Mouse (Mus musculus): ENCODE data around the gene Cacna2d3. TPM values are rescaled to one million over a fixed set of nuclear protein-coding genes. Genes with fewer than 3 reads are reported as not detected.
A peak's percentile ranks its signal among the peaks of the same experiment; 100 is the strongest.

The Cacna2d3 gene
- polyA plus RNA-seq, 1 experiment from 2014 or later, result 63.0 TPM

GRCm38 (mm10) chr14:29097776-29098175, 623.9 kb downstream of the Cacna2d3 start:
- Histone ChIP-seq H3K27me3 (ENCODE audit: control insufficient read depth, insufficient read depth, low read length) (no peaks in the 10 kb centered on the region), H3K9ac (replicated peaks; ENCODE audit: low read depth, low read length) (no peak overlapping the region), H3K4me2 (ENCODE audit: low read depth, low read length) (no peak overlapping the region), H3K4me3 (ENCODE audit: low read depth, low read length) (no peak overlapping the region), H3K4me1 (ENCODE audit: control insufficient read depth, insufficient read depth, low read length) (no peaks in the 10 kb centered on the region), H3K27ac (ENCODE audit: low read depth, low read length) (no peak overlapping the region), H3K9me3 (ENCODE audit: control insufficient read depth, low read length) (no peaks in the 10 kb centered on the region), H3K36me3 (ENCODE audit: control insufficient read depth, insufficient read depth, low read length) (no peaks in the 10 kb centered on the region)
- ATAC-seq (ENCODE audit: low read depth), result no peak
- WGBS, result 42% methylated on average over 12 of the region's 12 CpGs

GRCm38 (mm10) chr14:29095431-29095830, 626.2 kb downstream of the Cacna2d3 start:
- H3K4me1 ChIP-seq (ENCODE audit: control insufficient read depth, insufficient read depth, low read length), result no peaks in the 10 kb centered on the region
- H3K9me3 ChIP-seq (ENCODE audit: control insufficient read depth, low read length), result no peaks in the 10 kb centered on the region

GRCm38 (mm10) chr14:29090074-29090473, 631.6 kb downstream of the Cacna2d3 start:
- Histone ChIP-seq H3K9ac (replicated peaks; ENCODE audit: low read depth, low read length) (no peak overlapping the region), H3K4me1 (ENCODE audit: control insufficient read depth, insufficient read depth, low read length) (no peaks in the 10 kb centered on the region), H3K4me2 (ENCODE audit: low read depth, low read length) (no peak overlapping the region), H3K36me3 (ENCODE audit: control insufficient read depth, insufficient read depth, low read length) (no peaks in the 10 kb centered on the region), H3K27ac (ENCODE audit: low read depth, low read length) (no peak overlapping the region), H3K27me3 (ENCODE audit: control insufficient read depth, insufficient read depth, low read length) (no peaks in the 10 kb centered on the region), H3K4me3 (ENCODE audit: low read depth, low read length) (no peak overlapping the region), H3K9me3 (ENCODE audit: control insufficient read depth, low read length) (no peaks in the 10 kb centered on the region)
- WGBS, result 0% methylated on average over 5 of the region's 5 CpGs
- peak; percentile 69; the same call in 1 of the 2 replicates for ATAC-seq (ENCODE audit: low read depth)

More at GRCm38 (mm10) chr14:29095431-29095830, 626.2 kb downstream of the Cacna2d3 start:
- no peaks in the 10 kb centered on the region for H3K36me3 ChIP-seq (ENCODE audit: control insufficient read depth, insufficient read depth, low read length)
- ATAC-seq (ENCODE audit: low read depth), result no peak
- no peak overlapping the region for H3K4me2 ChIP-seq (ENCODE audit: low read depth, low read length)
- H3K27me3 ChIP-seq (ENCODE audit: control insufficient read depth, insufficient read depth, low read length), result no peaks in the 10 kb centered on the region
- H3K27ac ChIP-seq (ENCODE audit: low read depth, low read length), result no peak overlapping the region
- no peak overlapping the region for H3K9ac ChIP-seq (replicated peaks; ENCODE audit: low read depth, low read length)
- WGBS, result 82% methylated on average over 5 of the region's 5 CpGs
- H3K4me3 ChIP-seq (ENCODE audit: low read depth, low read length), result no peak overlapping the region

GRCm38 (mm10) chr14:29086528-29086927, 635.1 kb downstream of the Cacna2d3 start:
- Histone ChIP-seq H3K9me3 (ENCODE audit: control insufficient read depth, low read length) (no peaks in the 10 kb centered on the region), H3K9ac (replicated peaks; ENCODE audit: low read depth, low read length) (no peak overlapping the region), H3K4me3 (ENCODE audit: low read depth, low read length) (no peak overlapping the region), H3K4me1 (ENCODE audit: control insufficient read depth, insufficient read depth, low read length) (no peaks in the 10 kb centered on the region), H3K4me2 (ENCODE audit: low read depth, low read length) (no peak overlapping the region), H3K27me3 (ENCODE audit: control insufficient read depth, insufficient read depth, low read length) (no peaks in the 10 kb centered on the region), H3K36me3 (ENCODE audit: control insufficient read depth, insufficient read depth, low read length) (no peaks in the 10 kb centered on the region), H3K27ac (ENCODE audit: low read depth, low read length) (no peak overlapping the region)
- ATAC-seq (ENCODE audit: low read depth), result no peak
- 53% methylated on average over 4 of the region's 4 CpGs for WGBS

GRCm38 (mm10) chr14:29085493-29086159, 636.0 kb downstream of the Cacna2d3 start:
- Histone ChIP-seq H3K4me2 (ENCODE audit: low read depth, low read length) (no peak overlapping the region), H3K4me1 (ENCODE audit: control insufficient read depth, insufficient read depth, low read length) (no peaks in the 10 kb centered on the region), H3K27me3 (ENCODE audit: control insufficient read depth, insufficient read depth, low read length) (no peaks in the 10 kb centered on the region), H3K9ac (replicated peaks; ENCODE audit: low read depth, low read length) (no peak overlapping the region), H3K4me3 (ENCODE audit: low read depth, low read length) (no peak overlapping the region), H3K36me3 (ENCODE audit: control insufficient read depth, insufficient read depth, low read length) (no peaks in the 10 kb centered on the region), H3K9me3 (ENCODE audit: control insufficient read depth, low read length) (no peaks in the 10 kb centered on the region), H3K27ac (ENCODE audit: low read depth, low read length) (no peak overlapping the region)
- WGBS, result 68% methylated on average over 7 of the region's 7 CpGs
- ATAC-seq (ENCODE audit: low read depth), result no peak

- H3K4me2 ChIP-seq (ENCODE audit: low read depth, low read length), result no peak overlapping the region
- no peaks in the 10 kb centered on the region for H3K27me3 ChIP-seq (ENCODE audit: control insufficient read depth, insufficient read depth, low read length)
- no peaks in the 10 kb centered on the region for H3K36me3 ChIP-seq (ENCODE audit: control insufficient read depth, insufficient read depth, low read length)
- H3K4me3 ChIP-seq (ENCODE audit: low read depth, low read length), result no peak overlapping the region
- H3K4me1 ChIP-seq (ENCODE audit: control insufficient read depth, insufficient read depth, low read length), result no peaks in the 10 kb centered on the region
- ATAC-seq (ENCODE audit: low read depth), result no peak
- WGBS, result 96% methylated on average over 1 of the region's 1 CpGs
- H3K27ac ChIP-seq (ENCODE audit: low read depth, low read length), result no peak overlapping the region
- H3K9ac ChIP-seq (replicated peaks; ENCODE audit: low read depth, low read length), result no peak overlapping the region
- H3K9me3 ChIP-seq (ENCODE audit: control insufficient read depth, low read length), result no peaks in the 10 kb centered on the region
Measured at GRCm38 (mm10) chr14:29082171-29082570, 639.5 kb downstream of the Cacna2d3 start.

GRCm38 (mm10) chr14:29080630-29081029, 641.0 kb downstream of the Cacna2d3 start:
- no peak for ATAC-seq (ENCODE audit: low read depth)
- Histone ChIP-seq H3K27me3 (ENCODE audit: control insufficient read depth, insufficient read depth, low read length) (no peaks in the 10 kb centered on the region), H3K4me2 (ENCODE audit: low read depth, low read length) (no peak overlapping the region), H3K9ac (replicated peaks; ENCODE audit: low read depth, low read length) (no peak overlapping the region), H3K4me3 (ENCODE audit: low read depth, low read length) (no peak overlapping the region), H3K27ac (ENCODE audit: low read depth, low read length) (no peak overlapping the region), H3K9me3 (ENCODE audit: control insufficient read depth, low read length) (no peaks in the 10 kb centered on the region), H3K4me1 (ENCODE audit: control insufficient read depth, insufficient read depth, low read length) (no peaks in the 10 kb centered on the region), H3K36me3 (ENCODE audit: control insufficient read depth, insufficient read depth, low read length) (no peaks in the 10 kb centered on the region)
- WGBS, result 87% methylated on average over 4 of the region's 4 CpGs

GRCm38 (mm10) chr14:29080228-29080627, 641.4 kb downstream of the Cacna2d3 start:
- Histone ChIP-seq H3K36me3 (ENCODE audit: control insufficient read depth, insufficient read depth, low read length) (no peaks in the 10 kb centered on the region), H3K4me1 (ENCODE audit: control insufficient read depth, insufficient read depth, low read length) (no peaks in the 10 kb centered on the region), H3K4me2 (ENCODE audit: low read depth, low read length) (no peak overlapping the region), H3K9me3 (ENCODE audit: control insufficient read depth, low read length) (no peaks in the 10 kb centered on the region), H3K4me3 (ENCODE audit: low read depth, low read length) (no peak overlapping the region), H3K27ac (ENCODE audit: low read depth, low read length) (no peak overlapping the region), H3K27me3 (ENCODE audit: control insufficient read depth, insufficient read depth, low read length) (no peaks in the 10 kb centered on the region), H3K9ac (replicated peaks; ENCODE audit: low read depth, low read length) (no peak overlapping the region)
- ATAC-seq (ENCODE audit: low read depth), result no peak
- 86% methylated on average over 4 of the region's 4 CpGs for WGBS

- H3K9me3 ChIP-seq (ENCODE audit: control insufficient read depth, low read length), result no peaks in the 10 kb centered on the region
- no peaks in the 10 kb centered on the region for H3K4me1 ChIP-seq (ENCODE audit: control insufficient read depth, insufficient read depth, low read length)
- no peak overlapping the region for H3K4me2 ChIP-seq (ENCODE audit: low read depth, low read length)
- no peak overlapping the region for H3K4me3 ChIP-seq (ENCODE audit: low read depth, low read length)
- WGBS, result 74% methylated on average over 3 of the region's 3 CpGs
- no peaks in the 10 kb centered on the region for H3K36me3 ChIP-seq (ENCODE audit: control insufficient read depth, insufficient read depth, low read length)
- no peak overlapping the region for H3K27ac ChIP-seq (ENCODE audit: low read depth, low read length)
- ATAC-seq (ENCODE audit: low read depth), result no peak
- no peaks in the 10 kb centered on the region for H3K27me3 ChIP-seq (ENCODE audit: control insufficient read depth, insufficient read depth, low read length)
- no peak overlapping the region for H3K9ac ChIP-seq (replicated peaks; ENCODE audit: low read depth, low read length)
Measured at GRCm38 (mm10) chr14:29077418-29077817, 644.2 kb downstream of the Cacna2d3 start.

All from neural tube, embryonic 14.5 days (tissue).